Mouse (Mus musculus) heart, postnatal 4 days (tissue): ENCODE data around the gene Ovol2. TPM values are rescaled to one million over a fixed set of nuclear protein-coding genes. Genes with fewer than 3 reads are reported as not detected.

Source experiments
- DNase-seq: peaks from one replicate; pipeline ENCODE4 v3.0.0; 2021
- total RNA-seq, 2 experiments: library from RNA; stranded (reverse); gene quantifications; 2 replicates each; pipeline ENCODE4 v1.2.3; 2021

Gene Ovol2
- total RNA-seq, 2 experiments from 2014 or later = not detected

DNA sequence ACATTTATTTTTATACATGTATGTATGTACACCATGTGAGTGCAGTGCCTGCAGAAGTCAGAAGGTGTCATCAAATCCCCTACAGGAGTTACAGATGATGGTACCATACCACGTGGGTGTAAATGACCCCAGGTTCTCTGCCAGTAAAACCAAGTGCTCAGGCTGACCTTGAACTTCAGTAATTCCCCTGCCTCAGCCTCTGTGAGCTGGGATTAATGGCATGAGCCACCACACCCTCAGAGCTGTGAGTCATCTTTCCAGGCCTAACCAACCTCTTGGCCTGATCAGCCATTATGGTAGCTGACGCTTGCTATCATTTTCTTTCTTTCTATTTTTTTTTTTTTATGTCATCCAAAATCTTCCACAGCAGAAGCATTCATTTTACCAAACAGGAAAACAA, 20.6 kb downstream of the Ovol2 start:
- no peak for DNase-seq

DNA sequence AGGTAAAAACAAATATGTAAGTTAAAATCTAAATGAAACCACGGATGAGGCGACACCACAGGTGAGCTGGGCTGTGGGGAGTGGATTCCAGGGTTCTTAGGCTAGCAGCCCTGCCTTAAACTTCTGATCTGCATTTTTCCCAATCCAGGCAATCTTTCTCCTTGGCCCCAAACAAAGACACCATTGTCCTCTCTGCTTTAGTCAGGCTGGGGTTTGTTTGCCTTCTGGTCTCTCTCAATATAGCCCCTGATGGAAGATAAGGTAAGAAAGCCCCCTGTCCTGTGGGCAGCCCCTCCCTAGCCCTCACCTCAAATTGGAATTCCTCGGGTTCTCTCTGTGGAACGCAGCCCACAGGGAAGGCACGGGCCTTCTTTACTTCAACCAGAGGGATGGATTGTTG, 21.7 kb downstream of the Ovol2 start:
- no peak for DNase-seq

DNA sequence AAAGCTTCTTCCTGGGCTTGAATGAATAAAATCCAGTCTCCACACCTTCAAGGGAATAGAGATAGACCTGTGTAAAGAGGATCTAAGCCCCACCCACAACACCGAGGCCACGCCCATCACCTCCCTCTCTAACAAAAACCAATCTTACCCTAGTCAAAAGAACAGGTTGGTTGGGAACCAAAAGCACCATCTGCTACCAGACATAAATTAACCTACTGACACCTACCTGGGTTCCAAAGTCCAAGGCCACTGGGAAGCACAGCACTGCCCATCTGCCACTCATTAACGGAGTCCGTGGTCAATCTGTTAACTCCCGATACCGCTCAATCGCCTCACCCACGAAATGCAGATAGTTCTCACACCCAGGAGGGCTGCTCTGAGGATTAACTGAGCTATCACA, 23.4 kb downstream of the Ovol2 start:
- no peak for DNase-seq

DNA sequence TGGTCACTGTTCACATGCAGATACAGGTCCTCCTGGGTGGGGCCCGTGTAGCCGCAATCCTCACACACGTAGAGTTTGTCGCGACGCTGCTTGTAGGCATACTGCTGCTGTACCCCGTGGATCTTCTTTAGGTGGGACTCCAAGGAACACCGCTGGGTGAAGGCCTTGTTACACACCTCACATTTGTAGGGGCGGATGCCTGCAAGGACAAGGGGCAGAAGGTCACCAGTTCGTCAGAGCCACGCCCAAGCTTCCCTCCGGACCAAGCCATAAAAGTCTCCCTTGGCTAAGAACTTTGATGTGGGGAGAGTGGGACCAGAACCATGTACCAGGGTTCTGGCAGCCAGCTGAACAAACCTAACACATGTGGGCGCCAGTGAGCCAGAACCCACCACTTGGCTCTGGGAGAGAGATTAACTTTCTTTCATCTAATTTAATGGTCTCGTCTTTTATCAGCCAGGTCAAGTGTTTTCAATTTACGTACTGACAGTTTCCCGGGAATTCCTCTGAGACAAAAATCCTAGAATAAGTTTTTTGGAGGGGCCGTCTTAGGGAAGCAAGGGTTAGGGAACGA, 26.1 kb downstream of the Ovol2 start:
- no peak for DNase-seq

DNA sequence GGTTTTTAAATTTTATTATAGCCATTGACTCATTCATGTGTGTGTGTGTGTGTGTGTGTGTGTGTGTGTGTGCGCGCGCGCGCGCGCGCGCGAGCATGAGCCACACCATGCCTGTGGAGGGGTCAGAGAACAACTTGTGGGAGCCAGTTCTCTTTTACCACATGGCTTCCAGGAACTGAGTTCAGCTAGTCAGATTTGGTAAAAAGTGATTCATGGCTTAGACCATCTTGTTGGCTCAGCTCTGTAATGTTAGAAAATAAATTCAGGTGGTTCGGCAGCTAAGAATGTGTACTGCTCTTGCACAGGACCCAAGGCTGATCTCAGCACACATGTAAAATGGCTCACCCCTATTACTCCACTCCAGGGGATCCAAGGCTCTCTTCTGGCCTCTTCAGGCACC, 30.8 kb downstream of the Ovol2 start:
- no peak for DNase-seq

DNA sequence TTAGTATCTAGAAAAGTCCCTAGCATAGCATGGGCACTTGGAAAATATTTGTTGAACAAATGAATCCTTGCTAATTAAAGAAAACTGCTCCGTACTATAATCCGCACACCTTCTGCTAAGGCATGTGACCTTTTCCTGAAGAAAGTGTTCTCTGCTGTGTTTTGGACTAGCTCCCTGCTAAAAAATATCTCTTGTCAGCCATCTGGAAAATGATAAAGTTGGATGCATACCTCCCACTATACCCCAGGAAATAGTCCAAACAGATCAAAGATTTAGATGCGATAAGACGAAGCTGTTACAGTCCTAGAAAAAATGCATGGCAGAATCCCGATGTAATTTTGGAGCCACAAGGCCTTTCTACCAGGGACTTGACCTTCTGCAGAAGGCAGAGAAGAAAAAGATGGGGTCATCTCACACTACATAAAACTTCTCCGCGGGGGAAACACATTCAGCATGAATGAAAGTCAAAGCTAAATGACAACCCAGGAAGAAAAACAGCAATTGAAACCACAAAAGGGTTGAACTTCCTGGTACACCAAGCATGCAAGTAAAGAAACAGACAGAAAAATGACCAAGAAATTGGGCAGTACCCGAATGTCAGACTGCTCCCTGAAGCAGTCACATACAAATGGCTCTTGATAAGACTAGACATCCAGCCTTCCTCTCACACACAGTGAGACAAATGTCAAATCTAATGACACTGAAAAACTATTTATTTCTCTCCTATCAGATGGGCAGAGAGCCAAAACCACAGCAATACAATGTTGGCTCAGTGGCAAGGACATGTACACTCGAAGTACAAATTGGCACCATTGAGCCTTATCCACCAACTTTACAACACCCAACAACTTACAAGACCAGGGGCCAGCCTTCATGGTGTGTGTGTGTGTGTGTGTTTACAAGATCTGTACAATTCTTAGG, 31.9 kb downstream of the Ovol2 start:
- DNase-seq = no peak

DNA sequence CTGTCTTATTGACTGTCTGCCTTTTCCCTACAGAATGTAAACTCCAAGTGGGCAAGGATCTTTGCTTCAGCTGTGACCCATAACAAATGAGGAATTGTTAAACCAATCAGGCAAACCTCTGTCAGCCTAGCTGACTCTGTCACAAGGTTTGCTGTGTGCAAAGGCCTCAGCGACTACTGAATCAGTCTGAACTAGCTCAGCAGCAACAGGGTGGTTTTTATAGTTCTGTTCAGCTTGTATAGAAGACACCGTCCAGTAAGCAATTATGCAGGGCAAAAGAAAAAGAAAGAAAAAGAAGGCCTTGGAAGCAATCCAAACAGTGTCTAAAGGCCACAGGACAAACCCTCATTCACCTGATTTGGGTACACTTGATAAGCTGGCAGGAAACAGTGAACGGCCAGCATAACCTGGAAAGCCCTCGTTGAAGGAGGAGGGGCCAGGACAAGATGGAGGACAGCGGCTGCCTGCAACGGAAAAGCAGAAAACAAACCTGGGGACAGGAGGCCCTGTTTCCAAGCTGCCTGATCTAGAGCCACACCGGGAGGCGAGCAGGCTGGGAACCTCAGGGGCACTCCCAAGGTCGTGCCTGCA, 36.7 kb downstream of the Ovol2 start:
- peak; percentile 20 for DNase-seq

DNA sequence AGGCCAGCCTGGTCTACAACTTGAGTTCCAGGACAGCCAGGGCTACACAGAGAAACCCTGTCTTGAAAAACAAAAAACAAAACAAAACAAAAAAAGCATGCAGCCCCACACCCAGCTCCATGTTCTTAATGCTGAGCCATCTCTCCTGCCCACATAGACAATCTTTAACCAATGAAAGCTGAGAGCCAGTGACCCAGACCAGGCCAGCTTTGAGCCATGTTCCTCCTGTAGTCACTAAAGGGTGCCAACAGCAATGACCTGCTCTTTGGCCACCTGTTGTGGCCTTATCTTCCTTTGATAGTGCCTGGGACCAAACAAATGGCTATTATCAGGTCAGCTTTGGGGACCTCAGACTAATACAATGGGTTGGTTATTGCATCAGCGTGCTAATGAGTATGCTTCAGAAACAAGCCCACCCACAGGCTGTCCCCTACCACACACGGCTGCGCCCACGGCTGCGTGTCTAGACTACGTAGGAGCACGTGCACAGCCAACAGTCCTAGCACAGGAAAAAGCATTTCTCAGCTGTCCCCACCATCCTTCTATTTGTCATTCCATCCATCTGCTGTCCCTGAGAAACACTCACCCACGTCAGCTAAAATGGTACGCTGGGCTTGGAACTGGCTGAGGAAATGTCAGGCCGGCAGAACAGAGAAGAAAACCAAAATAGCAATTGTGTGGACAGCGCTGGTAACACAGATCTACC, 40.2 kb downstream of the Ovol2 start:
- DNase-seq = no peak

DNA sequence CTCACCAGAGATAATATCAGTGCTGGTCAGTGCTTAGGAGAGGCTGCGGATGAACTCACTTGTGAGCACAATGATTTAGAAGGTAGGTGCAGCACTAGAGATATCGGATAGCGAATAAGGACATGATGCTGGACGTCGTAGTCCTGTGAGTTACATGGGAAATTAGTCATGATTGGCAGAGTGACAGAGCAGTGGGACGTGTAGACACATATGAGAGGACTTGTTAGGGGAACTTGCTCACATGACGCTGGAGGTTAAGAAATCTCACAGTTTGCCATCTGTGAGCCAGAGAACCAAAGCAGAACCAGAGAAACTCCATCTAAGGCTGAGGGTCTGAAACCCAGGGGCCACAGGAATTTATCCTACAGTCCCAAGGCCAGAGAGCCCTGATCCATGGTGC, 41.6 kb downstream of the Ovol2 start:
- DNase-seq = no peak

DNA sequence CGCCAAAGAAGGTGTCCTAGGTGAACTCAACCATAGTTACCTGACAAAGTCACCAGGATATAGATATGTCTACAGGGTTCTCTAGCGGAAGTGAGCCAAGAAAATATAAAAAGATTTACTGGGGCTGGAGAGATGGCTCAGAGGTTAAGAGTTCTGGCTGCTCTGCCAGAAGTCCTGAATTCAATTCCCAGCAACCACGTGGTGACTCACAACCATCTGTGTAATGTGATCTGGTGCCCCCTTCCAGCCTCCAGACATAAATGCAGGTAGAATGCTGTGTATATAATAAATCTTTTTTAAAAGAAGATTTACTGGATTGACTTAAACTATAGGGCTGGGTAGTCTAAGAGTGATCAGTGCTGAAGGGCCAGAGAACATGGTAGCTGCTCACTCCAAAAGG, 50.5 kb downstream of the Ovol2 start:
- no peak for DNase-seq

DNA sequence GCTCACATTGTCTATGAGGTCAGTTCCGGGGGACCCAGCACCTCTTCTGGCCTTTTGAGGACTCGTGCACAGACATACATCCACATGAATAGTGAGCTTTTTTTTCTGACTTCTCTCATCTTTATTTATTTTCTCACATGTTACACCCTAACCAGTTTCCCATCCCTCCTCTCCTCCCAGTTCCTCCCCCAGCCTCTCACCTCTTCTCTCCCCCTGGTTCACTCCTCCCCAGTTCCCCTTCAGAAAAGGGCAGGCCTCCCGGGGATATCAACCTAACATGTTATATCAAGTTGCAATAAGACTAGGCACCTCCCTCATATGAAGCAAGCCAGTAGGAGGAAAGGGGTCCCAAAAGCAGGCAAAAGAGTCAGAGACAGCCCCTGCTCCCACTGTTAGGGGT, 51.4 kb downstream of the Ovol2 start:
- DNase-seq = no peak

DNA sequence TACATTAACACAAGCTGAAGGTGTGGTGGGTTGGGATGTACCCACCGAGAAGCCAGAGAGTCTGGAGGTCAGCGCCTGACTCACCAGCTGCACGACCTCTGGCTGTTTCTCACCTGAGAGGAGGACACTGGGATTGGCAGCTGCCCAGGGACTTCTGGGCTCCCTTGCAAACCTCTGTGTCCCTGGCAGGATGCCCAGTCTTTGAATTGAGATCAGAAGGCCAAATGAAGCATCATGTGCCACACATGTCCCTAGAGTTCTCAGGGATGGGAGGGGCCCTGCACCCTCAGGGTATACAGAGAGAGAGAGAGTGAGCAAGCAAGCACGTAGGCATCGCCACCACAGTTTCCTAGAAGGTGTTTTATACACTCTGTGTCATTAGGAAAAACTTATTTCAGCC, 52.2 kb downstream of the Ovol2 start:
- peak; percentile 93 for DNase-seq

DNA sequence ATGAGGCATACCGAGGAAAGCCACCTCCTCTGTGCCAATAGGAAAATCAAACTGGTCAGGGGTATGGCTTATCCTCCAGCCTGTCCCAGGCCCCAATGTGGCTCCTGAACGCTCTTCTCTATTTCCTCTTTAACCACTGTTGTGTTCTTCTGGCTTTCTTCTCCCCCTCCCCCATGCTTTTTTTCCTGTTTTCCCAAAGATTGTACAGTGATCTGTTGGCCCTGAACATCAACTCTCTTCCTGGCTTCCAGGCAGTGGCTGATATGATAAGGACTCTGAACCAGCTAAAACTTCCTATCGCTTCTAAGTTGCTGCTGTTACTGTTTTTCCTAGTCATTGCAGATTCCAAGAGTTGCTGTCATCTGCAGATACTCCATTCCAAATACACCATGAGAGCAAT, 55.1 kb downstream of the Ovol2 start:
- DNase-seq = no peak

DNA sequence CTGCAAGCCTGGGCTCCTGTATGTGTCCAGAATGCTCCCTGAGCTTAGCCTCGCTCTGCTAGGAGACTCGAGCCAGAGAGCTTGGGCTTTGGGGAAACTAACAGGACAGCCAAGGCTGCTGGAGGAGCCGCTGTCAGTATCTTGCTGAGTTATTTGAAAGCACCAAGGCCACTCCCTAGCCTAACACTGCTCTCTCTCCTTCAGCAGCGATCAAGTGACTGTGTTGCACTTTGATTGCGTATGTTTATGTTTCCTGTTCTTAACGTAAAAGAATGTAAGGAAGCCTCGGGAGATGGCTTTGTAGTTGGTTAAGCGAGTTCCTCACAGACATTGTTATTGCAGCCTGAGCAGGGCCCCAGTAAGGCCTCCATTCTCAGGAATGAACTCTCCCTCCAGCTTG, 57.2 kb downstream of the Ovol2 start:
- no peak for DNase-seq

DNA sequence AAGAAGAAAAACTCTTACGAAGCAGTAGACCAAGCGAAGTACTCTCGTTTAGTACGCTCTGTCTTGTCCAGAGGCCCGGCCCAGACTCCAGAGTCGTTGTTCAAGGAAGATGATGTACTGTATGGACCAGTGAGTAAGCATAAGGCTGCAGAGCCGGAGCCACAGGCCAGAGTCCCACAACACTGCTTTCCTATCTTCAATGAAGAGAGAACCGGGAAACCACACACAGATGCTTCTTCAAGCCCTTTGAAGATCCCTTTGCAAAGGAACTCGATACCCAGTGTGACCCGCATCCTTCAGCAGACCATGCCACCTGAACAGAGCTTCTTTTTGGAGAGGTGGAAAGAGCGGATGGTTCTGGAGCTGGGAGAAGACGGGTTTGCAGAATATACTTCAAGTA, 59.9 kb downstream of the Ovol2 start:
- DNase-seq = no peak

DNA sequence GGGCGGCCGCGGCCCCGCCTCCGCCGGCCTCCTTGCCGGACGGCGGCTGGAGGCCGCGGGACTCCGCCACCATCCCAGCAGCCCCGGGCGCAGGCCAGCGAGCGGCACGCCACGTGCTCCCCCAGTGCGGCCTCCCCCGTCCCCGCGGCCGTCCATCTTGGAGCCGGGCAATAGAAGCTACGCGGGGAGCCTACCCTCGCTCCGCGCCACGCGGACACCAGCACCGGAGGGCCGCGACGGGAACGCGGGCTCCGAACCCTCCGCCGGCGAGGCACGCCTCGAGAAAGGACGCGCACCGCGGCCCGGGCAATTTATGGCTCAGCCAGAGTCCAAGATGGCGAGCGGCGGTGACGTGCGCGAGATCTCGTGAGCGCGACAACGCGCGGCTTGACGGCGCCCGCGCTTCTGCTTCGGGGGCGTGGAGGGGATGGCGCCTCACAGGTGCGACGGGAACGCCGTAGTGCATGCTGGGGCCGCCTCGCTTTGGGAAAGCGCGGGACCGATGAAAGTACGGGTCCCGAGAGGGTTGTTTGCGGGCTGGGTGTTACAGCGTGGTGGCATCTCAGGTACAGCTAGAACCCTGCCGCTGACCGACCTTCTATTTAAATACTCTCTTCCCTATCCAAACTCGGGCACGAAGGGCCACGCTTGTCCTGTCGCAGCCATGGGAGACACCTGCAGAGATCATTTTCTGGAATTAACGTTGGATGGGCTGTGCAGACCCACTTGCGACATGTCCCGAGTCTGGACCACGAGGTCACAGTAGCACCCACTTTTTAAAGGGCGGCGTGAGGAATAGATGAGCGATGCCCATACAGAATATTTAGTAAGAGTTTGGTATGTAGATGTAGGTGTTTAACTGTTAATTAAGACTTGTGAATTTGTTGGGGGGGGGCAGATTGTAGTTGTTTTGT, 61.2 kb downstream of the Ovol2 start, which contains the start of the genes Mgme1 and Snx5:
Gene Mgme1, plus strand, starts transcription at position 157 of the 914 bp plus-strand sequence.
Gene Snx5, minus strand, starts transcription at position 400 of the 914 bp plus-strand sequence.
- peak; percentile 93 for DNase-seq

DNA sequence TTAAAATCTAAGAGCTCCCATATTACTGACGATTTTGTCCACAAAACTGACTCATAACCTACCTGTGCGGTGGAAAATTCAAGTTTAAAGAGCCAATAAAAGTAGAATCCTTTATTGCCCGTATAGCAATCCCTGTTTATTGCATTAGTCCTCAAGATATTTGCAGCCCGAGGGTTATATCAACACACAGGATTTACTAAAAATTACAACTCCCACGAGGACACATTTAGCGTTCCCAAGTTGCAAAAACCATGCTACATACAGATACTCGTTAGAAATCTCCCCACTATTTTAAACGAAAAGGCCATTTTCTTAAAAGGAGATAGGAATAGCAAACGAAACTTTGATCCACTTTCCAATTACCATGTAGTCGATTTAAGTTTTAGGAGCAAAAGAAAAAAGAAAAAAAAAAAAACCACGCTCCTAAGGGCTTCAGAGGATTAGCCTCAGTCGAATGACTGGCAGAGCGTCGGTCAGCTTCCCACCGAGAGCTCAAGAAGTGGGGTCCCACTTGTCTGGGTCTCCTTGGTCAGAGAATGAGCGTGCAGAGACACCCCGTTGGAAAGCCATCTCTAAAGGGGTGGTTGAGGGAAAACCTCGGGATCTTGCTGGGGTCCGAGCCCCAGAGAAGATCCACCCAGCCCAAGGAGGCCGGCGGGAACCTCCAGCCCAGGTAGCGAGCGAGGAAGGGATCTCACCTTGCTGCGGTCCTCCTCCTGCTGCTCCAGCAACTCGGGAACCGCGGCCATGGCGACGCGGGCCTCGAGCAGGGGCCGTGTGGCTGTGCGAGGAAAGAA, 62.1 kb downstream of the Ovol2 start:
- no peak for DNase-seq

DNA sequence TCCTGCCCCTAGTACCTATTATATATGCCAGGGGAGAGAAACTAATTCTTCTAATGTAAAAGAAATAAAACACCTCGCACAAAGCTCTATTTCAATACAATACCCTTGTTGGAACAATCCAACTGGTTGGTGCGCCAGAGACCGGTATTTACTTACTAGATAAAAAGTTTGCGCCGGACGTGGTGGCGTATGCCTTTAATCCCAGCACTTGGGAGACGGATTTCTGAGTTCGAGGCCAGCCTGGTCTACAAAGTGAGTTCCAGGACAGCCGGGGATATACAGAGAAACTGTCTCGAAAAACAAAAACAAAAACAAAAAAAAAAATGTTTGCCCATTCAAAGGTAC, 62.7 kb downstream of the Ovol2 start:
- no peak for DNase-seq

DNA sequence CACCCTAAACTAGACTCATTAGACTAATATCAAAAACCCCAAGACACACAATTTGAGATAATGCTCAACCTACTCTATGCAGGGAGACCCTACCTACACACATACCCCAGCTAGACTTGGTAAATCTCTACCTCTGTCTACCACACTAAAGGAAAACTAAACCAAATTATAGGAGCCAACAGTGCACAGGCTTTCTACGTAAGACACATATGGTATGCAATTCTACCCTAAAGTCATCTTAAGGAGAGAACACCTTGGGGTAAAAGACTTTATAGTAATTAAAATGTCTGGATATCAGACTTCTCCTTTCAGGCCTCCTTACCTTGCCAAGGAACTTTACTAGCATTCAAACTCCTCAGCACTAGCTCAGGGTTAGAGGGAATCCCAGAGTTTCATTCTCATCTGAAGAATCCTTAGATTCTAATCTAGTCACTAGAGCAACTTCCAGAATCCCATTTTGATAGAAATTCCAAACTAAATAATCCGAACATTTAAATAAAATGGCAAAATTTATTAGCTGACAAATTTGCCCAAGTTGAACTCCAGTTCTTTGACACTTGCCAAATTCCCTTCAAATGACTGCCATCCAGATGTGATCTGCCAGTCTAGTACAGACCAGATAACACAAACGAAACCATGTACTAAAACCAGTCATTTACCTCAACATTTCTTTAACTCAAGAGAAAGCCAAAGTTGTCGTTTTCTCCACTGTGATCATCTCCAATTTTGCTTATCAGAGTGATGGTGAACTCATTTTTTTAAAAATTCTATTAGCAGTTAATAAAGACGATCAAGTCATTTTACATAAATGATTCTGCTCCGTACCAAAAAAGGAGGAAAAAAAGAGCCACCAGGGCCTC, 63.3 kb downstream of the Ovol2 start:
- DNase-seq = no peak

DNA sequence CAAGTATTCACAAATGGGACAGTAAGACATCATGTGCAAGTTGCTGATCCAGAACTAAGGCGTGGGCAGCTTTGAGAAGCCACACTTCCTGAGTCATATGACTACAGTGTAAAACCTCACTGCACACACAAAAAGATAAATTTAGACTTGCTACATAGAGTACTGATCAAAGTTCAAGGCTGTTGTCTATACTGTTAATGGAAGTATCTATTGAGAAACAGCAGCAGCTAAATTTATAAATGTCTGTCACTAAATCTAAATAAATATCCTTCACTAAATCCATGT, 64.3 kb downstream of the Ovol2 start:
- DNase-seq = no peak
